Mouse (Mus musculus) adrenal gland, postnatal 10 days (tissue): ENCODE data around the gene Olfr339. TPM values are rescaled to one million over a fixed set of nuclear protein-coding genes. Genes with fewer than 3 reads are reported as not detected.
"Not testable (repeated sequence)": the region's sequence is repeated elsewhere in the genome, so short reads cannot be mapped to it uniquely, and the experiment has no call there.

Experiments
- DNase-seq: peaks from one replicate; pipeline ENCODE4 v3.0.0; 2021; ENCODE audit warnings: mixed read lengths
- long read RNA-seq, 2 experiments: library from polyadenylated mRNA; stranded (forward); transcript quantifications; one replicate each; pipeline ENCODE4 v2.0.0; 2021
- total RNA-seq, 2 experiments: library from RNA; stranded (reverse); gene quantifications; 2 replicates each; pipeline ENCODE4 v1.2.3; 2021

The Olfr339 gene
- total RNA-seq, result not detected
- long read RNA-seq, experiment 1, result 0 reads
- long read RNA-seq, experiment 2, result 0 reads

- no peak for DNase-seq
Measured at GRCm38 (mm10) chr2:36418647-36419046, at the start of gene Olfr339. Olfr339 (plus strand) TSS chr2:36418947.

GRCm38 (mm10) chr2:36373219-36373618, 45.5 kb upstream of the Olfr339 start, which contains the start of gene Olfr338:
Olfr338 (plus strand) TSS chr2:36373519.
- DNase-seq, result no peak

GRCm38 (mm10) chr2:36415174-36415573, 3.6 kb upstream of the Olfr339 start:
- not testable (repeated sequence) for DNase-seq

- not testable (repeated sequence) for DNase-seq
Measured at GRCm38 (mm10) chr2:36415591-36415990, 3.2 kb upstream of the Olfr339 start.

GRCm38 (mm10) chr2:36452287-36452686, 33.5 kb downstream of the Olfr339 start, which contains the start of gene Olfr340:
Olfr340 (plus strand) TSS chr2:36452587.
- DNase-seq, result no peak

GRCm38 (mm10) chr2:36473634-36474033, 54.9 kb downstream of the Olfr339 start:
- DNase-seq, result no peak

Other genes starting within 250 kb of the Olfr339 start
- gene Ptgs1, start 188.5 kb upstream of the Olfr339 start, total RNA-seq, result 10 to 100 TPM; 12.1 to 13.0 TPM
- under 1 TPM in 1 of 2 experiments, not detected in 1; 0.06 TPM for gene Olfr338, start 45.4 kb upstream of the Olfr339 start, total RNA-seq
- gene Olfr340, start 33.6 kb downstream of the Olfr339 start, total RNA-seq, result not detected
- gene Olfr341, start 63.5 kb downstream of the Olfr339 start, total RNA-seq, result not detected
- not detected for gene Olfr342, start 106.1 kb downstream of the Olfr339 start, total RNA-seq
- under 1 TPM in 1 of 2 experiments, not detected in 1; 0.03 TPM for gene Olfr344, start 147.7 kb downstream of the Olfr339 start, total RNA-seq
- gene Olfr345, start 221.1 kb downstream of the Olfr339 start, total RNA-seq, result not detected